Mouse (Mus musculus): ENCODE results near the gene Sall4. TPM values are rescaled to one million over a fixed set of nuclear protein-coding genes. Genes with fewer than 3 reads are reported as not detected.

Gene Sall4
- polyA plus RNA-seq, 1 experiment from 2014 or later, result not detected

GRCm38 (mm10) chr2:168766538-168767361 lies 993 bp downstream of the Sall4 start:
- WGBS, result 1% methylated on average over 51 of the region's 52 CpGs
- no peak overlapping the region for H3K9ac ChIP-seq (replicated peaks; ENCODE audit: low read depth)
- TF ChIP-seq EP300 (IDR thresholded peaks at IDR 0.05) (no peak), CTCF (IDR thresholded peaks at IDR 0.05) (no peak)

GRCm38 (mm10) chr2:168765696-168766537 lies 1.8 kb downstream of the Sall4 start:
- Histone ChIP-seq H3K27me3 (replicated peaks; ENCODE audit: insufficient read depth, low read length) (peaks cover 52% of the 10 kb centered on the region), H3K4me3 (ENCODE audit: low read depth, low read length) (peak overlapping the region; percentile 31; the same call in 1 of the 2 replicates), H3K4me2 (replicated peaks; ENCODE audit: low read depth, low read length) (peak overlapping the region; percentile 59), H3K27ac (ENCODE audit: low read length) (no peak overlapping the region), H3K4me1 (ENCODE audit: insufficient read depth, low read depth, low read length) (peaks cover 6% of the 10 kb centered on the region), H3K9me3 (ENCODE audit: low read length) (no peaks in the 10 kb centered on the region), H3K36me3 (ENCODE audit: insufficient read depth, low read length) (no peaks in the 10 kb centered on the region), H3K9ac (replicated peaks; ENCODE audit: low read depth) (no peak overlapping the region)
- no peak for DNase-seq (ENCODE audit: low spot score)
- ATAC-seq, result no peak; the same call in 1 of the 2 replicates
- under 1% methylated on average over 63 of the region's 65 CpGs for WGBS
- TF ChIP-seq CTCF (IDR thresholded peaks at IDR 0.05), result no peak
- TF ChIP-seq EP300 (IDR thresholded peaks at IDR 0.05), result no peak

More at GRCm38 (mm10) chr2:168766538-168767361, 993 bp downstream of the Sall4 start:
- Histone ChIP-seq H3K4me3 (ENCODE audit: low read depth, low read length) (peak overlapping the region; percentile 31; the same call in 1 of the 2 replicates), H3K36me3 (ENCODE audit: insufficient read depth, low read length) (no peaks in the 10 kb centered on the region), H3K4me2 (replicated peaks; ENCODE audit: low read depth, low read length) (peak overlapping the region; percentile 59), H3K9me3 (ENCODE audit: low read length) (no peaks in the 10 kb centered on the region), H3K4me1 (ENCODE audit: insufficient read depth, low read depth, low read length) (peaks cover 6% of the 10 kb centered on the region), H3K27ac (ENCODE audit: low read length) (no peak overlapping the region), H3K27me3 (replicated peaks; ENCODE audit: insufficient read depth, low read length) (peaks cover 52% of the 10 kb centered on the region)
- ATAC-seq, result no peak
- peak; percentile 24 for DNase-seq (ENCODE audit: low spot score)

- Histone ChIP-seq H3K4me2 (replicated peaks; ENCODE audit: low read depth, low read length) (peak overlapping the region; percentile 59; the same call in 1 of the 2 replicates), H3K4me1 (ENCODE audit: insufficient read depth, low read depth, low read length) (peaks cover 6% of the 10 kb centered on the region), H3K36me3 (ENCODE audit: insufficient read depth, low read length) (no peaks in the 10 kb centered on the region), H3K9ac (replicated peaks; ENCODE audit: low read depth) (no peak overlapping the region), H3K27ac (ENCODE audit: low read length) (no peak overlapping the region), H3K27me3 (replicated peaks; ENCODE audit: insufficient read depth, low read length) (peaks cover 52% of the 10 kb centered on the region), H3K9me3 (ENCODE audit: low read length) (no peaks in the 10 kb centered on the region), H3K4me3 (ENCODE audit: low read depth, low read length) (peak overlapping the region; percentile 31; the same call in 1 of the 2 replicates)
- ATAC-seq, result no peak
- 2% methylated on average over 32 of the region's 32 CpGs for WGBS
- peak; percentile 18 for DNase-seq (ENCODE audit: low spot score)
- TF ChIP-seq EP300 (IDR thresholded peaks at IDR 0.05), result no peak
- peak; percentile 63 for TF ChIP-seq CTCF (IDR thresholded peaks at IDR 0.05)
Observed at GRCm38 (mm10) chr2:168765065-168765681, 2.6 kb downstream of the Sall4 start.

- WGBS, result 28% methylated on average over 9 of the region's 9 CpGs
- Histone ChIP-seq H3K36me3 (ENCODE audit: insufficient read depth, low read length) (no peaks in the 10 kb centered on the region), H3K4me2 (replicated peaks; ENCODE audit: low read depth, low read length) (no peak overlapping the region), H3K4me1 (ENCODE audit: insufficient read depth, low read depth, low read length) (peaks cover 6% of the 10 kb centered on the region), H3K27me3 (replicated peaks; ENCODE audit: insufficient read depth, low read length) (peaks cover 46% of the 10 kb centered on the region), H3K9ac (replicated peaks; ENCODE audit: low read depth) (no peak overlapping the region), H3K9me3 (ENCODE audit: low read length) (no peaks in the 10 kb centered on the region), H3K4me3 (ENCODE audit: low read depth, low read length) (no peak overlapping the region), H3K27ac (ENCODE audit: low read length) (no peak overlapping the region)
- DNase-seq (ENCODE audit: low spot score) (no peak), ATAC-seq (no peak)
- TF ChIP-seq EP300 (IDR thresholded peaks at IDR 0.05), result no peak
- TF ChIP-seq CTCF (IDR thresholded peaks at IDR 0.05), result no peak
Observed at GRCm38 (mm10) chr2:168764460-168764867, 3.3 kb downstream of the Sall4 start.

GRCm38 (mm10) chr2:168763785-168764184 lies 4.0 kb downstream of the Sall4 start:
- peaks cover 42% of the 10 kb centered on the region for H3K27me3 ChIP-seq (replicated peaks; ENCODE audit: insufficient read depth, low read length)
- H3K9ac ChIP-seq (replicated peaks; ENCODE audit: low read depth), result no peak overlapping the region
- H3K27ac ChIP-seq (ENCODE audit: low read length), result no peak overlapping the region
- no peak for DNase-seq (ENCODE audit: low spot score)
- H3K4me3 ChIP-seq (ENCODE audit: low read depth, low read length), result no peak overlapping the region
- 21% methylated on average over 7 of the region's 7 CpGs for WGBS
- H3K36me3 ChIP-seq (ENCODE audit: insufficient read depth, low read length), result no peaks in the 10 kb centered on the region
- ATAC-seq, result no peak
- peaks cover 6% of the 10 kb centered on the region for H3K4me1 ChIP-seq (ENCODE audit: insufficient read depth, low read depth, low read length)
- H3K9me3 ChIP-seq (ENCODE audit: low read length), result no peaks in the 10 kb centered on the region
- no peak for TF ChIP-seq EP300 (IDR thresholded peaks at IDR 0.05)
- TF ChIP-seq CTCF (IDR thresholded peaks at IDR 0.05), result no peak
- no peak overlapping the region for H3K4me2 ChIP-seq (replicated peaks; ENCODE audit: low read depth, low read length)
